Mouse (Mus musculus): ENCODE measurements at regions not wholly inside any gene's neighbourhood (a gene's known extent, or its start where the extent isn't known, plus 50 kb on each side); places are given as distances from the start of the nearest gene placed in this dataset.

DNA sequence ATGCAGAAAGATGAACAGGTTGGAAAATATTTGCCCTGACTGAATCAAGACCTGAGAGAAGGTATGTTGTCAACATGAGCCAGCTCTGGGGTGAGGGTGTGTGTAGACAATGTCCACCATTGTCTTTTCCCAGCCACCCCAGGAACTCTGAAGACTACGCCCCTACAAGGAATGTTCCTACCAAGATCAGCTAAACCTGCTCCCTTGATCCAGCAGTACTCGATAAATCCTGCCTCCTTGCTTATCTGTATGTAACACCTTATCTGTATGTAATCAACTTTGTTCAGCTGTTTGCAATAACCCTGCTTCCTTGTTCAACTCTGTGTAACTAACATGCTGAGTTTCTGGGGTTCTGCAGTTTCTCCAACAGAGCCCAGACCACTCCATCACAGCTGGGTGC is 264.3 kb downstream of the Bcl2 start:
- TF ChIP-seq FLI1 (IDR thresholded peaks at IDR 0.05; ENCODE audit: low read length): no peak
- TF ChIP-seq GATA1 (IDR thresholded peaks at IDR 0.05; ENCODE audit: borderline replicate concordance, low read length): no peak
- Histone ChIP-seq H3K4me1 (no peaks in the 10 kb centered on the region), H3K36me3 (replicated peaks; ENCODE audit: low read length) (no peaks in the 10 kb centered on the region)

More for the DNA sequence above, 264.3 kb downstream of the Bcl2 start:
- Histone ChIP-seq H3K4me3 (replicated peaks) (no peak overlapping the region), H3K9me3 (peaks cover 7% of the 10 kb centered on the region), H3K27me3 (replicated peaks) (no peaks in the 10 kb centered on the region)

Measured in megakaryocyte, embryonic 14.5 days (primary cell).